Mouse (Mus musculus) megakaryocyte, embryonic 14.5 days (primary cell): ENCODE measurements around the gene Farp2.

Experiments
- FLI1 ChIP-seq: IDR thresholded peaks from 2 replicates; pipeline ENCODE4 v1.6.1; 2012; ENCODE audit warnings: low read length, inconsistent platforms, mixed read lengths
- GATA1 ChIP-seq: IDR thresholded peaks from 3 replicates; pipeline ENCODE4 v1.6.1; 2012; ENCODE audit warnings: mixed read lengths, low read length, inconsistent platforms, borderline replicate concordance

- TF ChIP-seq FLI1 (no peak), GATA1 (no peak)
Measured at GRCm38 (mm10) chr1:93512351-93512690, 442 bp downstream of the Farp2 start.
